ENCODE assay signal across 30 mouse cellular contexts in genomic region chr15:81954716-81955115, GRCm38 (mm10). TPM values are rescaled to one million over a fixed set of nuclear protein-coding genes. Genes with fewer than 3 reads are reported as not detected.
DNase-seq lines count a peak whose midpoint lies in the region; ATAC-seq and TF ChIP-seq lines count a peak whose summit lies in the region.
"Had no signal": no experiment of that assay in that cellular context is flagged by ENCODE, and none has a peak within 500 bp of the region (broad histone marks: within the 10 kb centered on the region; RNA-seq: fewer than 3 reads in every experiment).

No protein-coding gene starts in this region.

- peak; percentile 37 for DNase-seq in forebrain, embryonic 11.5 days (ENCODE audit: low spot score)
- DNase-seq in layer of hippocampus, adult 2 months (ENCODE audit: low spot score in 2 of 2): no peak
- DNase-seq in layer of hippocampus, postnatal 10 days (ENCODE audit: low spot score in 2 of 2): no peak
- DNase-seq: adrenal gland, adult 2 months; adrenal gland, postnatal 14 days; gastrocnemius, adult 2 months; gastrocnemius, postnatal 14 days had no signal

- no peaks in the 10 kb centered on the region for H3K9me3 ChIP-seq in forebrain, embryonic 11.5 days (ENCODE audit: control insufficient read depth, low read length)
- H3K9me3 ChIP-seq in forebrain, embryonic 15.5 days: no peaks in the 10 kb centered on the region
- H3K9me3 ChIP-seq: forebrain, embryonic 12.5 days; hindbrain, embryonic 13.5 days; intestine, embryonic 15.5 days had no signal

- ATAC-seq in forebrain, embryonic 11.5 days (replicated peaks; ENCODE audit: low FRiP score): no peak
- no peak for ATAC-seq in forebrain, embryonic 15.5 days (replicated peaks)
- ATAC-seq: CD4-positive, CD25-positive, alpha-beta regulatory T cell, adult 4 months; forebrain, embryonic 16.5 days; hindbrain, embryonic 16.5 days; intestine, embryonic 15.5 days had no signal

- no peaks in the 10 kb centered on the region for H3K4me1 ChIP-seq in forebrain, embryonic 11.5 days (replicated peaks; ENCODE audit: control insufficient read depth, insufficient read depth, low read length)
- H3K4me1 ChIP-seq in forebrain, embryonic 15.5 days: peaks cover 16% of the 10 kb centered on the region
- H3K4me1 ChIP-seq in bone marrow, adult 2 months (ENCODE audit: control insufficient read depth, insufficient read depth, low read length): no peaks in the 10 kb centered on the region
- H3K4me1 ChIP-seq: forebrain, embryonic 12.5 days had no signal

- no peaks in the 10 kb centered on the region for H3K79me2 ChIP-seq in myocyte (ENCODE audit: control insufficient read depth, insufficient read depth)

- no peak overlapping the region for H3ac ChIP-seq in myocyte (ENCODE audit: control insufficient read depth, insufficient read length)

- TF ChIP-seq CTCF in layer of hippocampus, adult 2 months (conservative IDR thresholded peaks at IDR 0.05): 0 out of 2 replicates have a peak, but pooled peaks have one; percentile 12
- no peak for TF ChIP-seq CTCF in bone marrow, adult 2 months (IDR thresholded peaks at IDR 0.05; ENCODE audit: control insufficient read depth, insufficient read depth, low read length)

- no peak overlapping the region for H3K4me3 ChIP-seq in forebrain, embryonic 11.5 days (ENCODE audit: low read depth, low read length)
- H3K4me3 ChIP-seq in forebrain, embryonic 15.5 days: no peak overlapping the region
- H3K4me3 ChIP-seq in layer of hippocampus, adult 2 months: no peak overlapping the region
- H3K4me3 ChIP-seq in bone marrow, adult 2 months (replicated peaks; ENCODE audit: control insufficient read depth, low read depth, low read length): no peak overlapping the region
- no peak overlapping the region for H3K4me3 ChIP-seq in myocyte
- H3K4me3 ChIP-seq: forebrain, embryonic 12.5 days; gastrocnemius, adult 2 months; hindbrain, embryonic 13.5 days; intestine, embryonic 15.5 days had no signal

- no peak overlapping the region for H3K4me2 ChIP-seq in forebrain, embryonic 11.5 days (ENCODE audit: low read depth, low read length, severe bottlenecking)
- no peak overlapping the region for H3K4me2 ChIP-seq in forebrain, embryonic 15.5 days (replicated peaks)
- no peak overlapping the region for H3K4me2 ChIP-seq in myocyte (ENCODE audit: low read depth)
- H3K4me2 ChIP-seq: forebrain, embryonic 12.5 days; heart, embryonic 11.5 days; hindbrain, embryonic 13.5 days; intestine, embryonic 15.5 days had no signal

- H3K27ac ChIP-seq in forebrain, embryonic 11.5 days (ENCODE audit: low read depth, low read length): no peak overlapping the region
- no peak overlapping the region for H3K27ac ChIP-seq in forebrain, embryonic 15.5 days (replicated peaks)
- H3K27ac ChIP-seq in layer of hippocampus, adult 2 months: no peak overlapping the region
- H3K27ac ChIP-seq in bone marrow, adult 2 months (ENCODE audit: control insufficient read depth, insufficient read depth, low read depth, low read length, poor library complexity): peak overlapping the region; percentile 23; the same call in 1 of the 2 replicates
- H3K27ac ChIP-seq: forebrain, embryonic 12.5 days; gastrocnemius, adult 2 months; hindbrain, embryonic 13.5 days; intestine, embryonic 15.5 days had no signal

- no peaks in the 10 kb centered on the region for H3K27me3 ChIP-seq in forebrain, embryonic 11.5 days (ENCODE audit: control insufficient read depth, insufficient read depth, low read length)
- no peaks in the 10 kb centered on the region for H3K27me3 ChIP-seq in forebrain, embryonic 15.5 days
- H3K27me3 ChIP-seq in myocyte (ENCODE audit: control insufficient read depth, insufficient read depth, insufficient read length): no peaks in the 10 kb centered on the region
- H3K27me3 ChIP-seq: forebrain, embryonic 12.5 days; hindbrain, embryonic 13.5 days; intestine, embryonic 15.5 days had no signal

- H3K36me3 ChIP-seq in forebrain, embryonic 11.5 days (ENCODE audit: control insufficient read depth, insufficient read depth, low read length): no peaks in the 10 kb centered on the region; the same call in 1 of the 2 replicates
- H3K36me3 ChIP-seq in forebrain, embryonic 15.5 days: peaks cover 36% of the 10 kb centered on the region
- H3K36me3 ChIP-seq in myocyte (ENCODE audit: control insufficient read depth, insufficient read depth): peaks cover 16% of the 10 kb centered on the region

- H3K9ac ChIP-seq in forebrain, embryonic 11.5 days (ENCODE audit: low read length): no peak overlapping the region
- no peak overlapping the region for H3K9ac ChIP-seq in forebrain, embryonic 15.5 days (replicated peaks)
- H3K9ac ChIP-seq: forebrain, embryonic 12.5 days; hindbrain, embryonic 13.5 days; intestine, embryonic 15.5 days had no signal

- TF ChIP-seq POLR2A in bone marrow, adult 2 months (IDR thresholded peaks at IDR 0.05; ENCODE audit: borderline replicate concordance, control insufficient read depth, low read depth, low read length): no peak
- no peak for TF ChIP-seq POLR2A in myocyte (IDR thresholded peaks at IDR 0.05; ENCODE audit: insufficient read length, low read depth)

- WGBS in forebrain, embryonic 11.5 days: 91% methylated on average over 6 of the region's 6 CpGs
- 95% methylated on average over 6 of the region's 6 CpGs for WGBS in forebrain, embryonic 15.5 days
- WGBS in bone marrow, adult 2 months: 88% methylated on average over 6 of the region's 6 CpGs

TF ChIP-seq in myocyte, 11 proteins besides CTCF, POLR2A, EP300 and RAD21:
- TF ChIP-seq TCF12 (IDR thresholded peaks at IDR 0.05; ENCODE audit: insufficient read depth, poor library complexity, severe bottlenecking) (no peak), POLR2AphosphoS2 (IDR thresholded peaks at IDR 0.05; ENCODE audit: insufficient read length, low read depth) (peak; percentile 43)
TF ChIP-seq in myocyte: peak in this region for 1.

RNA-seq across cellular contexts. Expression of gene Pmm1, which starts 6.0 kb away (rescaled TPM):
- 35.1 and 36.9 TPM in 2 replicates for polyA plus RNA-seq in forebrain, embryonic 11.5 days (2014; fragmentation: Nextera tagmentation; extraction: Ambion mirVana)
- 82.5 and 84.5 TPM in 2 replicates for polyA plus RNA-seq in forebrain, embryonic 15.5 days (2015; fragmentation: Nextera tagmentation; extraction: Ambion mirVana)
- 100 to 1,000 TPM; 214 to 224 TPM for total RNA-seq in layer of hippocampus, adult 2 months (2021)
- 100 to 1,000 TPM; 176 to 189 TPM for total RNA-seq in layer of hippocampus, postnatal 10 days (2021)
- polyA plus RNA-seq in bone marrow, adult 2 months (2011; ENCODE audit: insufficient read depth, insufficient read length, low replicate concordance, missing spikeins): 23.1 and 51.8 TPM in 2 replicates
- polyA plus RNA-seq in myocyte (2012; fragmentation: generic; extraction: Trizol): 104 TPM

RNA-seq across cellular contexts. Expression of gene Csdc2, which starts 18.2 kb away (rescaled TPM):
- polyA plus RNA-seq in forebrain, embryonic 11.5 days (2014; fragmentation: Nextera tagmentation; extraction: Ambion mirVana): 16.6 and 20.1 TPM in 2 replicates
- 130 and 133 TPM in 2 replicates for polyA plus RNA-seq in forebrain, embryonic 15.5 days (2015; fragmentation: Nextera tagmentation; extraction: Ambion mirVana)
- 10 to 100 TPM; 75.2 to 81.8 TPM for total RNA-seq in layer of hippocampus, adult 2 months (2021)
- 100 to 1,000 TPM; 170 to 185 TPM for total RNA-seq in layer of hippocampus, postnatal 10 days (2021)
- polyA plus RNA-seq in bone marrow, adult 2 months (2011; ENCODE audit: insufficient read depth, insufficient read length, low replicate concordance, missing spikeins): 0.80 TPM in 1 of 2 replicates, not detected in the other
- polyA plus RNA-seq in myocyte (2012; fragmentation: generic; extraction: Trizol): 38.3 TPM
- total RNA-seq: hematopoietic stem cell, adult 5-6 weeks; MEL had no signal
- polyA plus RNA-seq: CD4-positive, CD25-positive, alpha-beta regulatory T cell, adult 4 months had no signal

RNA-seq across cellular contexts. Expression of gene 1700029P11Rik, which starts 25.6 kb away (rescaled TPM):
- polyA plus RNA-seq in forebrain, embryonic 11.5 days (2014; fragmentation: Nextera tagmentation; extraction: Ambion mirVana): not detected in 2 replicates
- polyA plus RNA-seq in forebrain, embryonic 15.5 days (2015; fragmentation: Nextera tagmentation; extraction: Ambion mirVana): not detected in 2 replicates
- not detected for total RNA-seq in layer of hippocampus, adult 2 months (2021)
- not detected for total RNA-seq in layer of hippocampus, postnatal 10 days (2021)
- 3.0 TPM in 1 of 2 replicates, not detected in the other for polyA plus RNA-seq in bone marrow, adult 2 months (2011; ENCODE audit: insufficient read depth, insufficient read length, low replicate concordance, missing spikeins)
- polyA plus RNA-seq in myocyte (2012; fragmentation: generic; extraction: Trizol): not detected
- total RNA-seq: adrenal gland, adult 2 months; adrenal gland, postnatal 14 days; adrenal gland, postnatal 4 days; gastrocnemius, adult 2 months; gastrocnemius, postnatal 14 days; gastrocnemius, postnatal 4 days; heart, adult 8-10 months; heart, postnatal 25 days; hematopoietic stem cell, adult 5-6 weeks; MEL had no signal
- polyA plus RNA-seq: adrenal gland, adult 2 months; brain, embryonic 14.5 days; C2C12; CD4-positive, CD25-positive, alpha-beta regulatory T cell, adult 4 months; embryonic facial prominence, embryonic 11.5 days; embryonic facial prominence, embryonic 14.5 days; forebrain, embryonic 12.5 days; forebrain, embryonic 16.5 days; frontal cortex, adult 2 months; heart, embryonic 11.5 days; heart, embryonic 14.5 days; heart, postnatal 0 days; hindbrain, embryonic 13.5 days; hindbrain, embryonic 16.5 days; intestine, embryonic 15.5 days had no signal

RNA-seq across cellular contexts. Expression of gene Polr3h, which starts 28.7 kb away (rescaled TPM):
- polyA plus RNA-seq in forebrain, embryonic 11.5 days (2014; fragmentation: Nextera tagmentation; extraction: Ambion mirVana): 65.1 and 80.5 TPM in 2 replicates
- polyA plus RNA-seq in forebrain, embryonic 15.5 days (2015; fragmentation: Nextera tagmentation; extraction: Ambion mirVana): 89.8 and 91.2 TPM in 2 replicates
- total RNA-seq in layer of hippocampus, adult 2 months (2021): 10 to 100 TPM; 44.8 to 51.4 TPM
- 10 to 100 TPM; 50.9 to 52.8 TPM for total RNA-seq in layer of hippocampus, postnatal 10 days (2021)
- polyA plus RNA-seq in bone marrow, adult 2 months (2011; ENCODE audit: insufficient read depth, insufficient read length, low replicate concordance, missing spikeins): 12.4 and 12.5 TPM in 2 replicates
- 247 TPM for polyA plus RNA-seq in myocyte (2012; fragmentation: generic; extraction: Trizol)

RNA-seq across cellular contexts. Expression of gene Xrcc6, which starts 32.9 kb away (rescaled TPM):
- 72.9 and 80.6 TPM in 2 replicates for polyA plus RNA-seq in forebrain, embryonic 11.5 days (2014; fragmentation: Nextera tagmentation; extraction: Ambion mirVana)
- polyA plus RNA-seq in forebrain, embryonic 15.5 days (2015; fragmentation: Nextera tagmentation; extraction: Ambion mirVana): 58.9 and 59.5 TPM in 2 replicates
- total RNA-seq in layer of hippocampus, adult 2 months (2021): 10 to 100 TPM; 20.6 to 26.3 TPM
- total RNA-seq in layer of hippocampus, postnatal 10 days (2021): 10 to 100 TPM; 25.5 to 36.2 TPM
- polyA plus RNA-seq in bone marrow, adult 2 months (2011; ENCODE audit: insufficient read depth, insufficient read length, low replicate concordance, missing spikeins): 60.8 and 96.2 TPM in 2 replicates
- polyA plus RNA-seq in myocyte (2012; fragmentation: generic; extraction: Trizol): 46.3 TPM
